Mouse (Mus musculus) gastrocnemius, postnatal 36 days (tissue): ENCODE data around the gene E130208F15Rik. TPM values are rescaled to one million over a fixed set of nuclear protein-coding genes. Genes with fewer than 3 reads are reported as not detected.

Experiments
- DNase-seq, 2 experiments: peaks; one replicate each; pipeline ENCODE4 v3.0.0; 2022
- intact Hi-C: fragments of 180-260 bp; cut with DNase I; formaldehyde crosslinking; loops from one replicate; pipeline ENCODE4 v1.15.1; 2025
- total RNA-seq, 2 experiments: library from RNA; stranded (reverse); gene quantifications; 2 replicates each; pipeline ENCODE4 v1.2.3; 2021

Gene E130208F15Rik
- total RNA-seq, 2 experiments from 2014 or later = 0.48 to 0.72 TPM

DNA sequence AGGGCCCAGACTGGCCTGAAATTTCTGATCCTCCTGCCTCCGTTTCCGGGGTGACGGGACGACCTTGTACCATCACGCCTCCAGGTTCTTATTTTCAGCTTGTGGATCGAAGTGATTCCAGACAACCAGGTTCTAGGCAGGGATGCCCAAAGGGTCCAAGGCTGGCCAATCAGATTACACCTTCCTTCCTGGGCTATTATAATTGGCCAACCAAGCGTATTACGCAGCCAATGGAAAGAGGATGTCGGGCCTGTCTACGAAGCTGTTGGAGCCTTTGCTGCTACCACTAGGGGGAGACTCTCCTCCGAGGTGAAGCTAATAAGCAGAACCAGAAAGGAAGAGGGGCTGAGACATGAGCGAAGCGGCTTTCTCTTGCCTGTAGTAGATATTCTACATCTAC lies 10.3 kb downstream of the E130208F15Rik start:
- intact Hi-C loops = no loop called here
- peak in 1 of 2 experiments; percentile 51 for DNase-seq

DNA sequence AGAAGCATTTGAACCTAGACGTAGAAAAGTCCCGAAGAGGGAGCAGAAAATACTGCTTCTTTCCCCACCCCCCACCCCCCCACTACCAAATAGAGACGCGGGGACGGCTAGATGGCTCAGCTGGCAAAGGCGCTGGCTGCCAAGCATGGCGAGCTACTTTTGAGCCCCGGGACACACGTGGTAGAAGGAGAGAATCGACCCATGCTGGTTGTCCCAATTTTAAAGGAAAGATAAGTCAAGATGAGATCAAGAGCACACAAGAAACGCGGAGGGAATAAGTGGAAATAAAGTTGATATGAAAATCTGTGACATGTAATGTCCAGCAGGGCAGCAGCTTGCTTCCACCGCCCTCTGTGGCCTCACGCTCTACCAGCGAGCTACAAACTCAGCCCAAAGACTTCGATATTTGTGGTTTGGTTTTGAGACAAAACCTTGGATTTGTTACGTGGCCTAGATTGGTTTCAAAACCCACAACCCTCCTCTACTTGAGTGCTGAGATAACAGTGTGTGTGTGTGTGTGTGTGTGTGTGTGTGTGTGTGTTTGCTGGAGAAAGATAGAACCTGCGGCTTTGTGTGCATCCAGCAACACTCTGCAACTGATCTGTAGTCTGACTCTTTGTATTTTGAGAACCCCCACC lies 11.2 kb downstream of the E130208F15Rik start:
- intact Hi-C loops = no loop called here
- no peak for DNase-seq

DNA sequence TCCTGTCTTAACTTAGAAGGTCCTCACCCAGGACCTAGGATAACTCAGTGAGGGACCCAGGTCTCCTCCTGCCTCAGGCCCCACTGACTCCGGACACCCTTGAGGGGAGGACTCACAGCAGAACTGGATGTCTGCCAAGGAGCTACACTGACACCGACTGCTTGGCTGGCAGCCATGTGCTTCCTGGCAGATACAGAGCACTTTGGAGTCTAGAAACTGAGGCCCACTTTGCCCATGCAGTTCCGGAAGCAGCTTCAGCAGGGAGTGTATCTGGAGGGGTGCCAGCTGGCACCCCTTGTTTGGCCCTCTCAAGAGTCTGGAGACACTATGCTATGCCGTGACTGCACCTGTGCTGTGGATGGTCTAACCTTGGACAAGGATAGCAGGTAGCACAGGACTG lies 11.9 kb downstream of the E130208F15Rik start:
- intact Hi-C loops = no loop called here
- DNase-seq = no peak

DNA sequence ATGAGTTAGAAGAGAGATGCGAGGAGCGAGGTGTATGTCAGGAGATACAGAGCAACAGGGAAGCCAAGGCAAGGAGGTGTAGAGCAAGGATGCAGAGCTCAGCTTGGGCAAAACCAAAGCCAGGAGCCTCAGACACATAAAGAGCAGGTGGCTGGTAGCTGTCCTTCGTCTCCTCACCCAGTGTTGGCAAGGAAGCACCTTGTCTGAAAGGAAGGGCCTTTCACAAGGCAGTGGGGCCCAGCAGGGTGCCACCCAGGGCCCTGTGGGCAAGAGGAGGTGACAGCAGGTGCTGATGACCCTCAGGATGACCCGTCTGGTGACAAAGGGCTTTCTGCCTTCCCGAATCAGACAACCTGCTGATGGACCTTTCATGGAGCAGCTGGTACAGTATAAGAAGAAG lies 13.0 kb downstream of the E130208F15Rik start:
- intact Hi-C loops = no loop called here
- no peak for DNase-seq

DNA sequence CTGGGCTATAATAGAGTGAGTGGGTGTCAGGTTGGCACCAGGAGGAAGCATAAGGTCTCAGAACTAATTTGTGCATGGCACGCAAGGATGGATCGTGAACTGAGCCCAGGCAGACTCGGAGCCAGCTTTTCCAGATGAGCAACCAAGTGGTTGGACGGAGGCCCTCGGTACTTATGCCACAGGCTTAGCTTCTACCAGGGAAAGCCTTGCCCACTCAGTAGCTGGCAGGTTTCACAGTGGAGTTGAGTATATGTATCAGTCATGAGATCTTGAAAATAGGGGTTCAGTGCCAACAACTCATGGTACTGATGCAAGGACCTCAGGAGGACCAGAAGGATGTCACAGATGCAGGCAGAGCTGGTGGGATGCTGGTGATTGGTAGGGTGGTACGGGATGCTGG lies 14.1 kb downstream of the E130208F15Rik start:
- DNase-seq = no peak
- intact Hi-C loops = no loop called here

DNA sequence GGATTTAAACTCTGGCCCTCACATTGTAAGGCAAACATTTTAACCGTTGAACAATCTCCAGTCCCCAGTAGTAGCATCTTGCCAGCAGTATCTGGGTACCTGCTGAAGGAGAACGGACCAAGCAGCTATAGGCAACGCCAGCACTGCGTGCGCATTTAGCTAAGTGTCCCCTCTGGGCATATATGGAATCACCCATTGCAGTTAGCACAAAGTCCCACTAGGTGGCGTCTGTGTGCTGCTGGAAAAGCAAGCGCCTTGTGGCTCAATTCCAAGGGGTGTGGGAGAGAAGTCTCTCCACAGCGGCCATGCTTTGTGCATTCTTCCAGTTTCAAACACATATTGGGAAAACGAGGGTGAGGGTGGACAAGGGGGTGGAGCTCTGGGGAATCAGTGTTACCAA lies 14.8 kb downstream of the E130208F15Rik start:
- intact Hi-C loops = no loop called here

DNA sequence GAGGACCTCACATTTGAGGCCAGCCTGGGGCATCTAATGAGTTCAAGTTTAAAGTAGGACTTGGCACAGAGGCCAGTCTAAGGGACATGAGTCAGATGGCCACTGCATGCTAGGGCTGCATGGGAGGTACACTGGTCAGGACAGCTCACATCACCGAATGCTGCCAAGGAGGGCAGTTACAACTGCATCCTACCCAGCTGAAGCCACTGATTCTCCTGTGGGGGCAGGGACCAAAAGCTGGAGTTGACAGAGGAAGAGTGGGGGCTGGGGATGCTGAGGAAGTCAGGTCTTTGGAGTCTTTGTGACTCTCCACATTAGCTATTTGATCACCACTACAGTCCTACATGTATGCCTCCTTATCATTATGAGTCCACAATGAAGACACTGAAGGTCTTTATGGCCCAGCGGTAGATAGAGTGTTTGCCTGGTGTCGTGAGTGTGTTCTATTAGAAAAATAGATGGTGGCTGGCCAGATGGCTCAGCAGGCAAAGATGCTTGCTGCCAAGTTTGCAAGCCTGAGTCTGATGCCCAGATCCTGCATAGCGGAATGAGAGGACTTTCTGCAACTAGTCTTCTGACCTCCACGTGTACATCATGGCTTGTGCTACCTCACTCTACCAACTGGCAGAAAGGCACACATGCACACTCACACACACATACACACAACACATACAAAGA lies 18.0 kb downstream of the E130208F15Rik start:
- intact Hi-C loops = no loop called here
- DNase-seq = no peak

More for the DNA sequence above, 14.8 kb downstream of the E130208F15Rik start:
- peak; percentile 50 to 73 for DNase-seq

DNA sequence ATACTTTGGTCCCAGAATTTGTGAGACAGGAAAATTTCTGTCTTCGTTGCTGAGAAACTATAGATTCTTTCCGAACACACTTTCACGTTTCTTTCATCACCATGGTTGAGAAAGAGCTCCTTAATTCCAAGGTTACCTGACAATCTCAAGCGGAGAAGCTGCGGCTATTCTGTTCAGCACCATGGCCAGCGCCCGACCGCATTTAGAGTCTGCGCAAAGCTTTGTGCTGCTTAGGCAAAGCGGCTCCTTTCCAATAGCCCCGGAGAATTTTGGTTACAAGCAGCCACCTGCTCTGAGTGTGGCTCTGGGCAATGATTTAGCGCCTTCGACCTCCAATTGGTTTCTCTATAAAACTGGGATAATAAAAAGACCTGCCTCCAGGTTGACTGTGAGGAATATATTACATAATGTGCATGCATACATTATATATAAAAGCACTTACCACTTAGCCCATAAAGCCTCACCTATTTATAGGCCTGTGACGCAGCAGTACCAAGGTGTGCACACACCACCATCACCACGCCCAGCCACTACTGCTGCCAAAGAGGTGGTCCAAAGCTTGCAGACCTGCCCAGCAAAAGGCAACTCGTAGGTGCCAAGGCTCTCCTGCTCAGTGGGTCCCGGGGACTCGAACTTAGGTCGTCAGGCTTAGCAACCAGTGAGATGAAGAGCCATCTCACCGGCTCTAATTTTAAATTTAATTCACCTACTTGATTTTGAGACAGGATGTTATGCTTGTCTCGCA lies 25.3 kb downstream of the E130208F15Rik start:
- intact Hi-C loops = loop anchor here (5.0 kb wide), 1 partner anchor 85 kb away; no protein-coding TSS in a partner anchor
- DNase-seq = peak in 1 of 2 experiments; percentile 37

DNA sequence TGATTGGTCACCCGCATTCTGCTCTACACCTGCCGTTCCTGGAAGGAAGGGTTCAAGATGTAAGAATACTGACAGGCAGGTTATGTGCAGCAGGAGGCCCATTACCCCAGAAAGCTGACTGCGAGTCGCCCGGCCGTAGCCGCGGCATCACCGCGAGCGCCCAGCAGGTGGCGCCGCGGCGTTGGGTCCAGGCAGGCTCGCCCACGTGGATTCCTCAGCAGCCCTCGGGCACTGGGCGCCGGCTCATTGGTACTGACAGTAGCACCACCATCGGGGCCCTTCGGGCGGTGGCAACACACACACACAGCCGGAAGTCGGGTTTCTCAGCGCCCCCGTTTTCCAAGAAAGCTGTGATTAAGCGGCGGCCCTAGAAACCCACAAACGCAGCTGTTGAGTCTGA lies 26.3 kb downstream of the E130208F15Rik start:
- peak in 1 of 2 experiments; percentile 35 for DNase-seq

DNA sequence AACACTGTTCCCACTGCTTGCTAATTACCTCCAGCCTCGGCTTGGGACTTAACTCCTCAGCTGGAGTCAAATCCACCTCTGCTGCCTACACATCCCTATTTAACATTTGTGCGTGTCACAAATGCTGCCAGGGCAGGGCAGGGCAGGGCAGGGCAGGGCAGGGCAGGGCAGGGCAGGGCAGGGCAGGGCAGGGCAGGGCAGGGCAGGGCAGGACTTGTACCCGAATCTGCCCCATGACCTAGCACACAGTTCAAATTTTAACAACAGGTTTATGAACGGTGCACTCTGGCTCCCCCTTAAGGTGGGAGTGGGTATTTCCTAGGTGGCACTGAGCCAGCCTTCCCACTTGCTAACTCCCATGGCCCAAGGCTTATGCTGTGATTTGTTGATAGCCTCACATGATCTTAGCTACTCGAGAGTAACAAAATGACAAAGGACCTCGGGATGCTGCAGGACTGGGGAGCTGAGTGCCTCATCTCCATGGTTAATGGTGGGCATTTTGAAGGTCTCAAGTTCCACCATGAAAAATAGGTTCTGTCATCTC lies 31.8 kb downstream of the E130208F15Rik start:
- intact Hi-C loops = no loop called here
- DNase-seq = peak; percentile 20 to 50

More for the DNA sequence above, 26.3 kb downstream of the E130208F15Rik start:
- intact Hi-C loops = loop anchor here (5.0 kb wide), 1 partner anchor 84 kb away; no protein-coding TSS in a partner anchor

DNA sequence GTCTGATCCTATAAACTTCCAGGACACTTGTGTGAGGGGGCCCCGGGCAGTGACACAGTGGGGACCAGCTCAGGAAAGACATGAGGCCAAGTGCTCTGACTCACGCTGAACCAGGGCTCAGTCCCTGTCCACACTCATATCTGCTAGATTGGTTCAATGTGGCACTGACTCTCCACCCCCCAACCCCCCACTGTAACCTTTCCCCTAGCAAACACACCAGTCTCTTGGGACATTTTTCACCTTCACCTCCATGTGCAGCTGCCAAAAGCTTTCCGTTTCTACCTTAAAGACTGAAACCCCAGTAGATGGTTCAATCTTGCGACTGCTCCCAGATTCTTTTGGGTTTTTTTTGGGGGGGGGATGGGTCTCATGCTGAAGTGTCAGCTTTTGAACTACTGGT lies 32.5 kb downstream of the E130208F15Rik start:
- intact Hi-C loops = no loop called here
- DNase-seq = no peak

DNA sequence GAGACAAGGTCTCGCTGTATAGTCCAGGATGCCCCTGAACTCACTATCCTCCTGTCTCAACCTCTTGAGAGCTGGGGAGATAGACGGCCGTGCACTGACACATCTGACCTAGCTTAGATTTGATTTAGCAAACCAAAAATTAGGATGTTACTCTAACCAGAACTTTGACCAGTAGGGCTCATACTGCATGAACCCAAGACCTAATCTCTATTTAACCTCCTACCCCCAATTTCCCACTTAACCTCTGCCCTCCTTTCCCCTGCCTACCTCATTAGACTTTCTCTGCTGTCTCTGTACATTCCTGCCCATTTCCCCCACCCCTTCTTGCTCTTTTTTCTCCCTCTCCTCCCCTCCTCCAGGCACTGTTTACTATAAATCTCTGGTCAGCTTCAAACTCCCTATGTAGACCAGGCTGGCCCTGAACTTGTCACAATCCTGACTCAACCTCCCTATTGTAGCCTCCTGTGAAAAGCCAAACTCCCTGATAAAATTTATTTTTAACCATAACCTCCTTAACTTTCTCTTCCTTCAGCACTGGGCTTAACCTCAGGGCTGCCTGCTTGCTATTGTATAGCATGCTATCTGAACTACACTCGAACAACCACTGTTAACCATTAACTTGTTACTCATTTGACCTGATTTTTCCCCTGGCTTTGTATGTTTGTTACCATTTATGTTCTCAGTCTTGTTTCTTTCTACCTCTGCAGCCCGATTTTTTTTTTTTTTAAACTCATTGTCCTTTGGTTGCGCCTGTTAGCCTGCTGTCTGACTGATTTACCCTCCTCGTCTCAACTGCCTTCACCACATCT lies 37.0 kb downstream of the E130208F15Rik start:
- no peak for DNase-seq
- intact Hi-C loops = no loop called here

DNA sequence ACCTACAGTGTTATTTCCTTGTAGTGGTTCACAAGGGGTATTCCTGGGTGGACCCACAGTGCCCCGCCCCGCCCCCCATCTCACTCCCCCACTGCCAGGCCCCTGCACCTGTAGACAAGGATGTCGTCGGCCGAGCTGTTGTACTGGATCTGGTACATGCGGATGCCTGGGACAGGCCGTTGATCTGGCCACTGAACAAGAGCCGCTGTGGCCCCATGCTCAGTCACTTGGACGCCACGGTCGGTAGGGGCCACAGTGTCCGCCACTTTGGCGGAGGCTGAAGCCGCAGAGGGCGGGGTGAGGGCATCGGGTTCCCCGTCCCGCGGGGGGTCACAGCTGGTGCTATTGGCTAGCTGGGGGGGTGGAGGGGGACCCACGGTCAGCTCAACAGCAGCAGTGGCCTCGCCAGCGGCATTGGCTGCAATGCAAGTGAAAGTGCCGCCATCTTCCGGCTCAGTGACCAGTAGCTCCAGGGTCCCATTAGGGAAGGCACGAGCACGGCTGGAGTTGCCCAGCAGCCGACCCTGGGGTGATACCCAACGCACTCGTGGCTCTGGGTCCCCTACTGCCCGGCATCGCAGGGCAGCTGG lies 37.8 kb downstream of the E130208F15Rik start:
- no peak for DNase-seq
- intact Hi-C loops = no loop called here

DNA sequence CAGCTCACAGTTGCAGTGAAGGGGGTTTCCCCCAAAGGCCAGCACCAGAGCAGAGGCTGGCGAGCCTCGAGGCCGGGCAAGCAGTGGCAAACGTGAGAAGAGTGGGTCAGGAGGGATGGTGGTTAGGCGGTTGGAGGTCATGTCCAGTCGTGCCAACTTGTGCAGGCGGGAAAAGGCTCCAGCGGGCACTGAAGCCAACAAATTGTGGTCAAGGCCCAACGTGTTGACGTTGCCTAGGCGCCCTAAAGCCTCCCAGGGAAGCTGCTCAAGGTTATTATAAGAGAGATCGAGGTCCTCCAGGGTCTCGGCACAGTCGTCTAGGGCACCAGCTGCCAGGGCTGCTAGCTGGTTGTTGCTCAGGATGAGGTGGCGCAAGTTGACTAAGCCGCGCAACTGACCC lies 38.5 kb downstream of the E130208F15Rik start:
- DNase-seq = no peak
- intact Hi-C loops = no loop called here

DNA sequence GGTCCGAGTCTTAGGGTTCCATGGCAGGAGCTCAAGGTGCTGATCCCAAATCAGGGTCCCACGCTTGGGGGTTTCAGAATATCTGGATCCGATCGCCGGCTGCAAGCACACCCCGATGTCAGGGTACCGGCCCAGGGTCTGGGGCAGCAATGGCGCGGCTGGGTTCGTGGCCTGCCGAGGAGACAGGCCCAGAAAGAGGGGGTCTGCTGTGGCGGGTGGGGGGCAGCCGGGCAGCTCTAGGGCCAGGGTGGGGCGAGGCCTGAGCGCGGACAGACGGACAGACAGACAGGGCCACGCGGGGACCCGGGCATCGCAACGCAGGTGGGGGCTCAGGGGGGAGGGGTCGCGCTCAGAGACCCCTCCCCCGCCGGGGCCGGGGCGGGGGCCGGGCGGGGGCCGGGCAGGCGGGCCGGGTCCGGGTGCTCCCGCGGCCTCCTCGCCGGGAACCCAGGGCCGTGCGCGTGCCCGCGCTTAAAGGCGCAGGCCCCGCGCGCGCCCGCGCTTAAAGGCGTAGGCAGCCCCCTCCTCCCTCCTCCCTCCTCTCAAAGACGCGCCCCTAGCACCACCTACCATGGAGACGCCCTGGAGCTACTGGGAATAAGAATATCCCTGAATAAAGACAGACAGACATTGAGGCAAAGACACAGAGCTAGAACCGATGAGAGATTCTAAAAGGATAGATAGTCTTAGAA lies 41.3 kb downstream of the E130208F15Rik start, which contains the start of gene Lrfn3:
Lrfn3 (minus strand) TSS at position 121 of the 692 bp plus-strand sequence.
- intact Hi-C loops = no loop called here
- DNase-seq = no peak

DNA sequence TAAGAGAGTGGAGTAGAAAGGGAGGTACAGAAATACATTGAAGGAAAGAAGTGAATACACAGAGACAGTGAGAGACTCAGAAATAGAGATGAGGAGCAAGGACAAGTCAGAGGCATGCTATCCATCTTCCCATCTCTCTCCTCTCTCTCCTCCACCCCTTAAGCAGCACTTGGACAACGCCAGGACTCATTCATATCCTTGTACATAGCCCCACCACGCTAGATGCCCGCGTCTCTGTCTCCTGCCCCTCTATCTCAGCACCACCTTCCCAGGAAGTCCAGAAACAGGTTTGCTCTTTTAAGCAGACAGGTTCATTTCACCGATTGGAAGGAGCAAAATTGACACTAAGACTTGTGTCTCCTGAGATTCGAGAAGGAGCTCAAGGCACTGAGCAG lies 41.8 kb downstream of the E130208F15Rik start:
- intact Hi-C loops = no loop called here
- DNase-seq = no peak

DNA sequence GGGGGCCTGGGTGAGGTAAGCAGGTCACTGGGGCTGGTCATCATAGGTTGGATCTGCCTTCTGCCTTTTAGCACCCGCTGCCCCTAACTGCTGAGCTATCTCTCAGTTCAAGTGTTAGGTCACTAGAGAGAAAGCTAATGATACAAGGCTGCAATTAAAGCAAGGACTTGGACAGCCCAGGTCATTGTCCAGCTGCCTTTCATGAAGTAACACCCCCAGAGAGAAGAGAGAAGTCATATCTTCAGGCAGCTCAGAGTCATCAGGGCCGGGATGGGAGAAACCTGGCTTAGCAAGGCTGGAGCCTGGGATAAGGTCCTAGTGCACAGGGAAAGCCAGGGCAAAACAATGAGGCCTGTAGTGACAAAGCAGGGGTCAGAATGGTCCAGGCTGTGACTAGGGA lies 45.9 kb downstream of the E130208F15Rik start:
- intact Hi-C loops = no loop called here
- no peak for DNase-seq
